Mouse (Mus musculus): ENCODE measurements around the gene Atp1a2. TPM values are rescaled to one million over a fixed set of nuclear protein-coding genes. Genes with fewer than 3 reads are reported as not detected.

The Atp1a2 gene
- not detected in 2 replicates for polyA plus RNA-seq (2012; ENCODE audit: low replicate concordance)

DNA sequence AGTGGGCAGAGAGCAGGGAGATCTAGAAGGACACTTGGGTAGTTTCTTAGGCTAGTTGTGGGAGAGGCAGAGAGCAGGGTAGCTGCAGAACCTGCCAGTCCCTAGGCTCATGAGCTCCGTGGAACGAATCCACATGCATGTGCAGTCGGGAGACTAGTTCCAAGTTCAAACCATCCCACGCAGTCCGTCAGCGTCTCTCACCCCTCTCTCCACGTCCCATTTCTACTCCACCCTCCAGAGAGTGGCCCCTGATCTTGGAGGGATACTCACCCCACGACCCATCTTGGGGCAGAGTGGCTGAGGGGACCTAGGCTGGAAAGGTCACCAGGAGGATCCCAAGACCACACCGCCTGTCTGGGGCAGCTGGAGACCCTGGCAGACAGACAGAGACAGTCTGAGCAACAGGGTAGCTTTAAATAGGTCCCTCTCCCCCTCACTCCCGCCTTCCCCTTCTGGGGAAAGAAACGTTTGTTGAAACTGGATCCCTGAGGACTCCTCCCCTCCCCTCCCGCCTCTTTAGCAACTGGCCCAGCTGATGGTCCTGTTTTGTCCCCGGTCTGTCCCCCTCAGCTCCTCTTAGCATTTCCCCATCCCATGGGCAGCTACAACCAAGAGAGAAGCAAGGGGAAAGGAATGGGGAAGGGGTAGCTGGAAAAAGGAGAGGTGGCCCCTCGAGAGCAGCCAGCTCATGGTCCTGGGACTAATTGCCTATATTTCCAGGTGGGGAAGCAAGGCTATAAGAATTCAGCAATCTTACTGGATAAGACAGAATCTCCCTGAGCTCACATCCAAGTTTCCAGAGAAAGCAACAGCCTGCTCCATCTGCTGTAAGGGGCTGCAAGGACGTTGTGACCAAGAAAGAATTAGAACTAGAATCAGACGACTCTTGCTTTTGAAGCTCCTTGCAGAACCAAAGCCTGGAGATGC lies at the start of gene Atp1a2:
Gene Atp1a2 (minus strand): TSS at position 454 of the 927 bp plus-strand sequence.

DNA sequence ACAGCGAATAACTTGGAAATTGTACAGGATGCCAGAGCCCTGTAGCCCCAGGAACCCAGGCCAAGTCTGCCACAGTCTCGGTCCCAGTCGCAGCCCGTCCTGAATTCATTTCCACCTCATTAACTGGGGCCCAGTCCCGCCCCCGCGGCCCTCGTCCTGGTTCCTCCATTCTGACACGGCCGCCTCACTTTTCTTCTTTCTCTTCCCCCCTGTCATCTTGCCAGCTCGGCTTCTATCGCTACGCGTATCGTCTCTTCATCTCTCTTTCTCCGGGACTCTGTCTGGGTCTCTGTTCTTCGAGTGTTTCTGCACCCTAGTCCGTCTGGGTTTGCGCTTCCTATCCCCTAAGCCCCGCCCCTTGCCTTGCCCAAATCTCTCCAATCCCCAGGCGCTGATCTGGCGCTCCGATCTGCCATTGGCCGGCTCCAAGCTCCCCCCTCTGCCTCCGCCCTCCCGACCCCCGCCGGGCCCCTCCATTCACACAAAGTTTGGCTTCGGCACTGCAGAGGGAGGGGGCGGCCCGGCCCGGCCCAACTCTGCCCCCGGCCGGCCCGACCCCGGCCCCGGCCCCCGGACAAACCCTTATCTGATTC lies 43.0 kb upstream of the Atp1a2 start, which contains the start of gene Kcnj10:
Gene Kcnj10 (plus strand): TSS at position 482 of the 593 bp plus-strand sequence.

DNA sequence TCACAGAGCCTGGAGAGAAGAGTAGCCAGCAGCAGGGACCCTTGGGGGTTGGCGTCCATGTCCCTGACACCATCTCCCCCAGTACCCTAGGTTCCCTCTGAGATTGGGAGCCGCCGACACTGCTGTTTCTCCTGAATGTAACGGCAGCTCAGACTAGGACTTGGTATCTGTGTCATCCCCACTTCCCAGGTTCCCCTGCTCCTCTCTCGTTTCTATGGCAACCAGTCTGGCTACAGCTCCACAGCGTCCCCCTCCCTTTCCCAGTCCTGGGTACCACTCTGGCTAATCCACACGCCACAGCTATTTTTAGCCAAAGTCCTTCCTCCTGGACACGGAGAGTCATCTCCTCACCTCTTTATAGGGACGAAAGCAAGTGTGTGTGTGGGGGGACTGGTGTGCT lies 31.3 kb upstream of the Atp1a2 start, which contains the start of gene Kcnj9:
Gene Kcnj9 (minus strand): TSS at position 188 of the 400 bp plus-strand sequence.

DNA sequence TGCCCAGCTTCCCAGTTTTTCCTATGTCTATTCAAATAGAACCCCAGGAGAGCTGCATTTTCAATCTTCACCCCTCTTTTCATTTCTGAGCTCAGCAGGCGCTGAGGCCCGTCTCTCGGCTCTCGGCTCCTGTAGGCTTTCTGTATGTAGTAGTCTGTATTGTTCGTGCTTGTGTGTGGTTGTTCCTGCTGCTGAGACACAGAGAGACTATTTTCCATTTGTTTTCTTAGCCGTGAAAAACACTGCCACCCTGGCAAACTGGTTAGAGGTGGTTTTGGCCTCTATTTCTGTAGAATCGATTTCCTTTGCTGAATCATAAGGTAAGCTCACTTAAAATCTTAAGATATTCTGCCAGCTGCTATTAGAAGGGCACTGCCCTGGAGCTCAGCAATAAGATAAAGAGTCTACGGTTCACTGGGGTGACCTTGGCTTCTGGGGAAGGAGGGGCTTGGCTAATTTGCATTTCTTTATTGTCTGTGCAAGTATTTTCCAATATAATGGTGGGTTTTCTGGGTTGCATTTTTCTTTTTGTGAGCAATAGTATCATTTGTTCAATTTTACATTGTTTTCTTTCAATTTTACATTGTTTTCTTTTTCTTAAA lies 36.3 kb downstream of the Atp1a2 start, which contains the start of gene Igsf8:
Gene Igsf8 (plus strand): TSS at position 165 of the 602 bp plus-strand sequence.

DNA sequence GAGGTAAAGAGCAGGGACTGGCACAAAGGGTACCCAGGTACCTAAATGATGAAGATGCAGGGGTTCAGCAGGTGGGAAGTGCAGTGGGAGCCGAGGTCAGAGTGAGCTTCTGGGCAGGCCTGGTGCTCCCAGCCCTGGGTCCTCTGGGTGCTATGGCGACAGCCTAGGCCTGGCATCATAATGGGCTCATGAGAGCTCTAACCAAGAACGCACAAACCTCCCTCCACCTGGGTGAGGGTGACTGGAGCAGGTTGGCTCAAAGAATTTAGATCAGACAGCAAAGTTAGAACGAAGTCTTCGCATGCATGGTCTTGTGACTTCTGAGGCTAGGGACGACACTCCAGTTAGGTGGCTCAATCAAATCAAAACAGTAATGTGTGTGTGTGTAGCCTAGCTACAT lies 39.5 kb downstream of the Atp1a2 start, which contains the start of gene Atp1a4:
Gene Atp1a4 (minus strand): TSS at position 101 of the 400 bp plus-strand sequence.

Other genes with a start within 250 kb of the Atp1a2 start
- 0.14 TPM in 1 of 2 replicates, not detected in the other for gene Nhlh1, start 240.5 kb downstream of the Atp1a2 start, polyA plus RNA-seq (2012; ENCODE audit: low replicate concordance)
- gene Copa, start 215.5 kb downstream of the Atp1a2 start, polyA plus RNA-seq (2012; ENCODE audit: low replicate concordance) = 14.1 and 20.1 TPM in 2 replicates
- gene Ncstn, start 215.3 kb downstream of the Atp1a2 start, polyA plus RNA-seq (2012; ENCODE audit: low replicate concordance) = 3.6 and 8.9 TPM in 2 replicates
- gene Pex19, start 171.3 kb downstream of the Atp1a2 start, polyA plus RNA-seq (2012; ENCODE audit: low replicate concordance) = 6.4 and 23.3 TPM in 2 replicates
- gene Dcaf8, start 150.0 kb downstream of the Atp1a2 start, polyA plus RNA-seq (2012; ENCODE audit: low replicate concordance) = 53.7 and 56.5 TPM in 2 replicates
- gene Pea15a, start 91.3 kb downstream of the Atp1a2 start, polyA plus RNA-seq (2012; ENCODE audit: low replicate concordance) = 5.8 and 19.2 TPM in 2 replicates
- not detected in 2 replicates for gene Casq1, start 78.2 kb downstream of the Atp1a2 start, polyA plus RNA-seq (2012; ENCODE audit: low replicate concordance)
- gene Atp1a4, start 39.6 kb downstream of the Atp1a2 start, polyA plus RNA-seq (2012; ENCODE audit: low replicate concordance) = not detected in 2 replicates
- gene Igsf8, start 36.4 kb downstream of the Atp1a2 start, polyA plus RNA-seq (2012; ENCODE audit: low replicate concordance) = 58.3 and 81.1 TPM in 2 replicates
- 0.41 and 0.50 TPM in 2 replicates for gene Kcnj9, start 31.3 kb upstream of the Atp1a2 start, polyA plus RNA-seq (2012; ENCODE audit: low replicate concordance)
- 5.6 and 7.3 TPM in 2 replicates for gene Kcnj10, start 43.1 kb upstream of the Atp1a2 start, polyA plus RNA-seq (2012; ENCODE audit: low replicate concordance)
- gene Pigm, start 78.5 kb upstream of the Atp1a2 start, polyA plus RNA-seq (2012; ENCODE audit: low replicate concordance) = 22.4 and 24.1 TPM in 2 replicates
- gene Slamf9, start 177.3 kb upstream of the Atp1a2 start, polyA plus RNA-seq (2012; ENCODE audit: low replicate concordance) = 0.36 TPM in 1 of 2 replicates, not detected in the other
- gene Igsf9, start 183.7 kb upstream of the Atp1a2 start, polyA plus RNA-seq (2012; ENCODE audit: low replicate concordance) = 1.7 and 2.2 TPM in 2 replicates
- 55.1 and 658 TPM in 2 replicates for gene Tagln2, start 202.0 kb upstream of the Atp1a2 start, polyA plus RNA-seq (2012; ENCODE audit: low replicate concordance)
- 0.28 TPM in 1 of 2 replicates, not detected in the other for gene Cfap45, start 222.7 kb upstream of the Atp1a2 start, polyA plus RNA-seq (2012; ENCODE audit: low replicate concordance)